Comparison of ENCODE assay signal across 8 mouse cellular contexts in genomic region chr5:108368851-108369621, GRCm38 (mm10). TPM values are rescaled to one million over a fixed set of nuclear protein-coding genes. Genes with fewer than 3 reads are reported as not detected.
A peak's percentile ranks its signal among the peaks of the same experiment; 100 is the strongest.
DNase-seq lines count a peak whose midpoint lies in the region; ATAC-seq and TF ChIP-seq lines count a peak whose summit lies in the region.

No protein-coding gene starts in this region.

- H3K9me3 ChIP-seq in embryonic facial prominence, embryonic 10.5 days = no peaks in the 10 kb centered on the region
- H3K9me3 ChIP-seq in heart, embryonic 12.5 days (replicated peaks) = no peaks in the 10 kb centered on the region
- no peaks in the 10 kb centered on the region for H3K9me3 ChIP-seq in liver, embryonic 11.5 days (ENCODE audit: control insufficient read depth, low read length)
- no peaks in the 10 kb centered on the region for H3K9me3 ChIP-seq in midbrain, postnatal 0 days (ENCODE audit: low read length)

- H3K27me3 ChIP-seq in embryonic facial prominence, embryonic 10.5 days (replicated peaks; ENCODE audit: low read depth, poor library complexity, severe bottlenecking) = peaks cover 100% of the 10 kb centered on the region
- peaks cover 92% of the 10 kb centered on the region for H3K27me3 ChIP-seq in heart, embryonic 12.5 days (replicated peaks)
- peaks cover 93% of the 10 kb centered on the region for H3K27me3 ChIP-seq in liver, embryonic 11.5 days (replicated peaks; ENCODE audit: control insufficient read depth, insufficient read depth, low read length)
- H3K27me3 ChIP-seq in midbrain, postnatal 0 days (ENCODE audit: insufficient read depth, low read length) = peaks cover 25% of the 10 kb centered on the region

- ATAC-seq in heart, embryonic 12.5 days (ENCODE audit: insufficient number of reproducible peaks, low FRiP score) = no peak
- ATAC-seq in liver, embryonic 11.5 days (replicated peaks; ENCODE audit: low FRiP score) = no peak
- ATAC-seq in midbrain, postnatal 0 days (ENCODE audit: low FRiP score) = peak; percentile 68; the same call in 1 of the 2 replicates

- H3K36me3 ChIP-seq in embryonic facial prominence, embryonic 10.5 days (replicated peaks) = no peaks in the 10 kb centered on the region
- no peaks in the 10 kb centered on the region for H3K36me3 ChIP-seq in heart, embryonic 12.5 days
- H3K36me3 ChIP-seq in liver, embryonic 11.5 days (ENCODE audit: control insufficient read depth, insufficient read depth, low read length) = no peaks in the 10 kb centered on the region
- H3K36me3 ChIP-seq in midbrain, postnatal 0 days (ENCODE audit: insufficient read depth, low read length) = no peaks in the 10 kb centered on the region

- H3K4me1 ChIP-seq in embryonic facial prominence, embryonic 10.5 days = peaks cover 27% of the 10 kb centered on the region
- peaks cover 24% of the 10 kb centered on the region for H3K4me1 ChIP-seq in heart, embryonic 12.5 days (replicated peaks)
- peaks cover 17% of the 10 kb centered on the region for H3K4me1 ChIP-seq in liver, embryonic 11.5 days (replicated peaks; ENCODE audit: control insufficient read depth, insufficient read depth, low read length)
- peaks cover 7% of the 10 kb centered on the region for H3K4me1 ChIP-seq in midbrain, postnatal 0 days (ENCODE audit: insufficient read depth, low read length)

- DNase-seq in thymus, postnatal 4 days = peak; percentile 30
- DNase-seq in thymus, postnatal 36 days = no peak
- peak; percentile 61 for DNase-seq in embryonic facial prominence, embryonic 10.5 days (ENCODE audit: low spot score)
- peak; percentile 35 for DNase-seq in kidney, postnatal 10 days
- peak; percentile 48 for DNase-seq in liver, embryonic 11.5 days (ENCODE audit: low spot score)
- peak; percentile 58 for DNase-seq in midbrain, postnatal 0 days (ENCODE audit: low spot score)
- peak; percentile 53 for DNase-seq in testis, postnatal 14 days (ENCODE audit: low spot score)

- no peak overlapping the region for H3K27ac ChIP-seq in embryonic facial prominence, embryonic 10.5 days (replicated peaks)
- H3K27ac ChIP-seq in heart, embryonic 12.5 days (ENCODE audit: poor library complexity, severe bottlenecking) = no peak overlapping the region
- no peak overlapping the region for H3K27ac ChIP-seq in liver, embryonic 11.5 days (ENCODE audit: low read depth, low read length)
- H3K27ac ChIP-seq in midbrain, postnatal 0 days (ENCODE audit: low read depth, low read length) = peak overlapping the region; percentile 44

- H3K4me3 ChIP-seq in embryonic facial prominence, embryonic 10.5 days = peak overlapping the region; percentile 48
- peak overlapping the region; percentile 64 for H3K4me3 ChIP-seq in heart, embryonic 12.5 days
- peak overlapping the region; percentile 43 for H3K4me3 ChIP-seq in liver, embryonic 11.5 days (ENCODE audit: low read depth, low read length)
- peak overlapping the region; percentile 70 for H3K4me3 ChIP-seq in midbrain, postnatal 0 days (ENCODE audit: low read depth, low read length)

- peak overlapping the region; percentile 9 for H3K9ac ChIP-seq in heart, embryonic 12.5 days
- H3K9ac ChIP-seq in liver, embryonic 11.5 days (ENCODE audit: low read depth, low read length) = no peak overlapping the region
- H3K9ac ChIP-seq in midbrain, postnatal 0 days (replicated peaks; ENCODE audit: low read length, poor library complexity, severe bottlenecking) = peak overlapping the region; percentile 73

- peak overlapping the region; percentile 99 for H3K4me2 ChIP-seq in heart, embryonic 12.5 days
- H3K4me2 ChIP-seq in liver, embryonic 11.5 days = peak overlapping the region; percentile 65
- peak overlapping the region; percentile 71 for H3K4me2 ChIP-seq in midbrain, postnatal 0 days (ENCODE audit: low read depth, low read length, poor library complexity, severe bottlenecking)

- WGBS in embryonic facial prominence, embryonic 10.5 days = under 1% methylated on average over 49 of the region's 49 CpGs
- 1% methylated on average over 49 of the region's 49 CpGs for WGBS in heart, embryonic 12.5 days
- WGBS in liver, embryonic 11.5 days = 2% methylated on average over 49 of the region's 49 CpGs
- WGBS in midbrain, postnatal 0 days = under 1% methylated on average over 47 of the region's 49 CpGs

- TF ChIP-seq CTCF in midbrain, postnatal 0 days (IDR thresholded peaks at IDR 0.05) = no peak

RNA-seq across cellular contexts. Expression of gene Gm42517, which starts 1.3 kb away (rescaled TPM):
- not detected in 2 replicates for polyA plus RNA-seq in embryonic facial prominence, embryonic 10.5 days (2016; fragmentation: Nextera tagmentation; extraction: Ambion mirVana)
- polyA plus RNA-seq in heart, embryonic 12.5 days (2016; fragmentation: Nextera tagmentation; extraction: Ambion mirVana) = not detected in 2 replicates
- polyA plus RNA-seq in liver, embryonic 11.5 days (2014; fragmentation: Nextera tagmentation; extraction: Ambion mirVana) = 0.23 and 0.25 TPM in 2 replicates
- 96.8 and 116 TPM in 2 replicates for total RNA-seq in midbrain, postnatal 0 days (2014; rRNA removed)
- polyA plus RNA-seq in midbrain, postnatal 0 days (2015; fragmentation: Nextera tagmentation; extraction: Ambion mirVana) = 4.6 and 5.7 TPM in 2 replicates

RNA-seq across cellular contexts. Expression of gene Pde6b, which starts 19.2 kb away (rescaled TPM):
- polyA plus RNA-seq in embryonic facial prominence, embryonic 10.5 days (2016; fragmentation: Nextera tagmentation; extraction: Ambion mirVana) = 0.16 and 0.39 TPM in 2 replicates
- 0.21 and 0.23 TPM in 2 replicates for polyA plus RNA-seq in heart, embryonic 12.5 days (2016; fragmentation: Nextera tagmentation; extraction: Ambion mirVana)
- 0.22 and 0.48 TPM in 2 replicates for polyA plus RNA-seq in liver, embryonic 11.5 days (2014; fragmentation: Nextera tagmentation; extraction: Ambion mirVana)
- not detected in 2 replicates for total RNA-seq in midbrain, postnatal 0 days (2014; rRNA removed)
- 0.12 TPM in 1 of 2 replicates, not detected in the other for polyA plus RNA-seq in midbrain, postnatal 0 days (2015; fragmentation: Nextera tagmentation; extraction: Ambion mirVana)

RNA-seq across cellular contexts. Expression of gene Pigg, which starts 56.6 kb away (rescaled TPM):
- 6.4 and 7.6 TPM in 2 replicates for polyA plus RNA-seq in embryonic facial prominence, embryonic 10.5 days (2016; fragmentation: Nextera tagmentation; extraction: Ambion mirVana)
- 7.7 and 8.1 TPM in 2 replicates for polyA plus RNA-seq in heart, embryonic 12.5 days (2016; fragmentation: Nextera tagmentation; extraction: Ambion mirVana)
- 3.9 and 4.6 TPM in 2 replicates for polyA plus RNA-seq in liver, embryonic 11.5 days (2014; fragmentation: Nextera tagmentation; extraction: Ambion mirVana)
- 6.5 and 6.8 TPM in 2 replicates for total RNA-seq in midbrain, postnatal 0 days (2014; rRNA removed)
- polyA plus RNA-seq in midbrain, postnatal 0 days (2015; fragmentation: Nextera tagmentation; extraction: Ambion mirVana) = 2.2 and 2.4 TPM in 2 replicates

Comparison
In these comparisons a context has a peak if more than half of its experiments do, and no peak if none do; other contexts are left out.
1. DNase-seq: peak in thymus, postnatal 4 days (single experiment), embryonic facial prominence, embryonic 10.5 days (single experiment), kidney, postnatal 10 days (single experiment), liver, embryonic 11.5 days (single experiment), midbrain, postnatal 0 days (single experiment) and testis, postnatal 14 days (single experiment); none in thymus, postnatal 36 days (0 of 2).
2. Peak in every context shown above with its lines, with median percentiles within 50 percentile points of each other: H3K4me3 ChIP-seq and H3K4me2 ChIP-seq.